Comparison of ENCODE assay signal across 8 mouse cellular contexts in the genomic region with DNA sequence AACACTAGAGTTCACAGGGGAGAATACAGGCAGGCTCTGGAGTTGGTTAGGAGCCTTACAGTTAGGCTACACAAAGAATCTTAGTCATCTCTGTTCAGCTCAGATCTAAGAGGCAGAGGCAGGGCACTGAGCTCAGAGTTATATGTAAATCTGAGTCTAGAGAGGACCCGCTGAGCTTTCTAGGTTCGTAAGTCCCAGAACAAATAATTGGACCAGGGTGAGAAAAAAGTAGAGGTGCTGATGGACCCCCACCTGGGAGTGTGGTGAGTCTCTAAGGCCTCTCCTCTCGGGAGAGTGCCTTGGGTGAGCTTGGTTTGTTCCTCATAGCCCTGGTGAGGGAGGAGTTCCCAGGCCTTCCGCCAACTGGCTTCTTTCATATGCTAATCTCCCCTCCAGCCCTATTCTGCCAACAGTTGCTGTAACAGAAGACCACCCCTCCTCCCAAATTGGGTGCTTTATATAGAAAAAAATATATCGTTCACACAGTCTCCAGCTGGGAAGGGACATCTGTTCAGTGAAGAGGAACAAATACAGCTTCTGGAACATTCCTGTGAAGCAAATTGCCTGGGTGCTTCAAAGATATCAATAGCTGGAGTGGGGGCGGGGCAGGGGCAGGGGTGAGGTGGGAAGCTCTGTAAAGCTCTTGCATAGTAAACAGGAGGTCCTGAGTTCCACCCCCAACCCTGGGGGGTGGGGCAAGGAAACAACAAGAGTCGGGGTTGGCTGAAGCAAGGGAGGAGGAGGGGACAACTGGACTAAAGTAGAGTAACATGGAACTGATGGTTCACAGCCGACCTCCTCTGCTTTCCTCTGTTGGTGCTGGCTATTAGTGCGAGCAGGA. TPM values are rescaled to one million over a fixed set of nuclear protein-coding genes. Genes with fewer than 3 reads are reported as not detected.
DNase-seq lines count a peak whose midpoint lies in the region; ATAC-seq and TF ChIP-seq lines count a peak whose summit lies in the region.

No protein-coding gene starts in this region.

- H3K36me3 ChIP-seq in midbrain, embryonic 16.5 days (ENCODE audit: control insufficient read depth, insufficient read depth, low read length) = no peaks in the 10 kb centered on the region
- H3K36me3 ChIP-seq in heart, adult 2 months (ENCODE audit: control insufficient read depth, insufficient read depth, low read length) = no peaks in the 10 kb centered on the region

- peak; percentile 85 for ATAC-seq in midbrain, embryonic 16.5 days

- TF ChIP-seq CTCF in heart, adult 2 months (IDR thresholded peaks at IDR 0.05) = no peak

- H3K9me3 ChIP-seq in midbrain, embryonic 16.5 days (replicated peaks; ENCODE audit: control insufficient read depth, low read length, poor library complexity, severe bottlenecking) = no peaks in the 10 kb centered on the region

- no peak for TF ChIP-seq POLR2A in heart, adult 2 months (IDR thresholded peaks at IDR 0.05; ENCODE audit: insufficient read depth, low read depth, low read length)

- peak overlapping the region; percentile 82 for H3K27ac ChIP-seq in midbrain, embryonic 16.5 days (ENCODE audit: low read length)
- H3K27ac ChIP-seq in heart, adult 2 months = no peak overlapping the region

- H3K4me1 ChIP-seq in midbrain, embryonic 16.5 days (ENCODE audit: control insufficient read depth, insufficient read depth, low read length) = peaks cover 20% of the 10 kb centered on the region
- peaks cover 1% of the 10 kb centered on the region for H3K4me1 ChIP-seq in heart, adult 2 months (ENCODE audit: control insufficient read depth, insufficient read depth, low read length)

- 0 out of 2 replicates have a peak, but pooled peaks cover 3% of the 10 kb centered on the region for H3K27me3 ChIP-seq in midbrain, embryonic 16.5 days (ENCODE audit: control insufficient read depth, insufficient read depth, low read depth, low read length)
- 0 out of 2 replicates have a peak, but pooled peaks cover 1% of the 10 kb centered on the region for H3K27me3 ChIP-seq in heart, adult 2 months (ENCODE audit: control insufficient read depth, insufficient read depth, low read length)

- no peak overlapping the region for H3K4me3 ChIP-seq in midbrain, embryonic 16.5 days (ENCODE audit: low read depth, low read length)
- no peak overlapping the region for H3K4me3 ChIP-seq in heart, adult 2 months

- 5% methylated on average over 9 of the region's 9 CpGs for WGBS in midbrain, embryonic 16.5 days
- WGBS in heart, adult 2 months = 41% methylated on average over 9 of the region's 9 CpGs

- peak; percentile 72 for DNase-seq in Muller cell, postnatal 12 days (ENCODE audit: inconsistent ontology term)
- DNase-seq in brain, embryonic 18.5 days (ENCODE audit: low read depth, low spot score) = peak; percentile 87
- peak; percentile 55 to 76 for DNase-seq in frontal cortex, postnatal 36 days (ENCODE audit: low spot score in 2 of 2)
- peak; percentile 60 to 80 for DNase-seq in left cerebral cortex, postnatal 25 days (ENCODE audit: low spot score in 2 of 2)
- peak; percentile 58 for DNase-seq in yolk sac, embryonic 10.5 days (ENCODE audit: low spot score)
- DNase-seq in adrenal gland, adult 8-10 months = no peak
- no peak for DNase-seq in heart, adult 2 months

- intact Hi-C loops in left cerebral cortex, postnatal 25 days (cut with DNase I) = no loop called here
- intact Hi-C loops in heart, adult 2 months (cut with DNase I) = loop anchor here (5.0 kb wide), 1 partner anchor 61 kb away; a partner anchor contains a TSS

- H3K4me2 ChIP-seq in midbrain, embryonic 16.5 days (ENCODE audit: low read length) = no peak overlapping the region

- no peak overlapping the region for H3K9ac ChIP-seq in midbrain, embryonic 16.5 days (ENCODE audit: low read depth, low read length)
- H3K9ac ChIP-seq in heart, adult 2 months (ENCODE audit: low read depth, low read length) = no peak overlapping the region

- no peaks in the 10 kb centered on the region for H3K79me2 ChIP-seq in heart, adult 2 months (replicated peaks; ENCODE audit: control insufficient read depth, insufficient read depth, low read length)

- TF ChIP-seq EP300 in heart, adult 2 months (IDR thresholded peaks at IDR 0.05; ENCODE audit: insufficient read depth, low read depth, low read length) = no peak

RNA-seq across cellular contexts. Expression of a gene that starts 3.3 kb away (rescaled TPM):
- under 1 TPM; 0.27 to 0.37 TPM for total RNA-seq in left cerebral cortex, postnatal 25 days (2021)
- 0.18 and 0.24 TPM in 2 replicates for polyA plus RNA-seq in midbrain, embryonic 16.5 days (2015; fragmentation: Nextera tagmentation; extraction: Ambion mirVana)
- under 1 TPM in 1 of 4 experiments, not detected in 3; 0.13 TPM for total RNA-seq in adrenal gland, adult 8-10 months (2022)
- total RNA-seq in heart, adult 2 months (2021) = under 1 TPM; 0.10 to 0.34 TPM
- 0.72 and 0.73 TPM in 2 replicates for polyA plus RNA-seq in heart, adult 2 months (2012; rRNA removed)

RNA-seq across cellular contexts. Expression of a gene that starts 9.3 kb away (rescaled TPM):
- total RNA-seq in left cerebral cortex, postnatal 25 days (2021) = 10 to 100 TPM; 13.3 to 21.4 TPM
- 6.3 and 7.3 TPM in 2 replicates for polyA plus RNA-seq in midbrain, embryonic 16.5 days (2015; fragmentation: Nextera tagmentation; extraction: Ambion mirVana)
- under 1 TPM; 0.29 to 0.73 (median 0.33) TPM for total RNA-seq in adrenal gland, adult 8-10 months (2022)
- 1 to 10 TPM; 6.4 to 6.9 TPM for total RNA-seq in heart, adult 2 months (2021)
- 3.2 and 6.1 TPM in 2 replicates for polyA plus RNA-seq in heart, adult 2 months (2012; rRNA removed)

Comparison
In these comparisons a context has a peak if more than half of its experiments do, and no peak if none do; other contexts are left out.
1. DNase-seq: peak in Muller cell, postnatal 12 days (single experiment), brain, embryonic 18.5 days (single experiment), frontal cortex, postnatal 36 days (2 of 2), left cerebral cortex, postnatal 25 days (2 of 2) and yolk sac, embryonic 10.5 days (single experiment); none in adrenal gland, adult 8-10 months (single experiment) and heart, adult 2 months (0 of 2).
2. RNA of a gene that starts 9.3 kb away (total RNA-seq): 13.3 to 21.4 TPM in left cerebral cortex, postnatal 25 days and 6.4 to 6.9 TPM in heart, adult 2 months; 0.29 to 0.73 TPM in adrenal gland, adult 8-10 months; every median in the first group is over 4 times any median in the second.